Mouse (Mus musculus): ENCODE results near the gene Tmem163.

Tmem163 gene

DNA sequence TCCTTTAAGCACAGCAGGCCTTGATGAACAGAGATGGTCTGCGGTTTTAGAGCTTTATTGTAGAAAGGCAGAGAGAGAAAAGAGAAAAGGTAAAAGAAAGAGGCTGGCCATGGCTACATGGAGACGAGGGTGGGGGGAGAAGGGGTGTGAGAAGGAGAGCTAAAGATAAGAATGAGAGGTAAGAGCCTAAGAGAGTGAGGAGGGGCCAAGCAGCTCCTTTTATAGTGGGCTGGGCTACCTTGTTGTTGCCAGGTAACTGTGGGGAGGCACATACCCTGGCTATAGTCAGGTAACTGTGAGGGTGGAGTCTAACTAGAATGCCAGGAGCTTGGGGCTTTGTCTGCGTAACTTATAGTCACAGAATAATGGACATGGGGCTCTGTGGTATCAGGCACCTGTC lies 110.7 kb downstream of the Tmem163 start:
- no peak for DNase-seq (ENCODE audit: low read depth, low spot score)

GRCm38 (mm10) chr1:127556486-127556845 lies 122.9 kb downstream of the Tmem163 start:
- DNase-seq (ENCODE audit: low read depth, low spot score): no peak

DNA sequence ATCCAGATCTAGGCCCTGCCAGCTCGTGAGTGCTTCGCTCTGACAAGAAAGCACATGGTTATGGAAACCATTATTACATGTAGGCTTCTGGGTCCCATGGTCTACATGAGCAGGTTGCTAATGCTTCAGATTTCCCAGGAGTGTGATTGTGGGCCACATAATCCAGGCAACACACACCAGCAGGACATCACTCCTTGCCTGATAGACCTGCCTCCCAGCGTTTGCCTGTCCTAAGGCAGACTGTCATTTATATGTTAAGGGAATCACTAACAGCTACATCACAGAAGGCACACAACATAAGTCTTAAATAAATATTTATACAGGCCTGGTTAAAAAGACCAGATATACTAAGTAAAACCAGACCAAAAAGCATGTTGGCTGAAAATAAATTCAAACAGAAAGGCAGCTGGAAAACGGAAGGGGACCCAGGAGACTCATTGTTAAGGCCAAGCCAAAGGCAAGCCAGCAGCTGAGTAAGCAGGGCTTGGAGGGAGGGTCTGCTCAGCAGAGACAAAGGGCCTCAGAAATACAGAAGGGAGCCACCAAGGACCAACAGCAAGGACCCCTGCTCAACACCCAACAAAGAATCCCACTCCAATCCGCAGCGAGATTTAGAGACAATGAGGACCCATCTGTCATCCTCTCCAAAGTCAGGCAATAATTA lies 123.4 kb downstream of the Tmem163 start:
- no peak for DNase-seq (ENCODE audit: low read depth, low spot score)

- no peak for DNase-seq (ENCODE audit: low read depth, low spot score)
Observed at GRCm38 (mm10) chr1:127548078-127548477, 131.3 kb downstream of the Tmem163 start.

- DNase-seq (ENCODE audit: low read depth, low spot score): no peak
Observed at GRCm38 (mm10) chr1:127542756-127543155, 136.6 kb downstream of the Tmem163 start.

DNA sequence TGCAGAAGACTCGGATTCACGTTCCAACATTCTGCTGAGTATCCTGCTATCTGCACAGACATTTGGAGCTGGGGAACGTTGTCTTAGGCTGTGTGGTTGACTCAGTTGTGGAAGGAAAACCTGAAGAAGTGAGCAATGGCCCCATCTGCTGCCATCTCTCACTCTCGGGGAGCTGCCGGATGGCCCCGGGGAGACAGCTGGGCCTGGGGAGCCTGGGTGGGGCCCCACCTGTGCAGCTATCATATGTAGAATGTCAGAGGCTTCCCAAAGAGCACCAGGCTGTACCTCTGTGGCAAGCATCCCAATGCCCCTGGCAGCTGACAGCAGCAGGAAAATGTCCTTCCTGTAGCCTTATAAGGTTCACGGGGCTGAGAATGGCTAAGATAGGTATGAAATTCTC lies 137.4 kb downstream of the Tmem163 start:
- peak; percentile 33 for DNase-seq (ENCODE audit: low read depth, low spot score)

DNA sequence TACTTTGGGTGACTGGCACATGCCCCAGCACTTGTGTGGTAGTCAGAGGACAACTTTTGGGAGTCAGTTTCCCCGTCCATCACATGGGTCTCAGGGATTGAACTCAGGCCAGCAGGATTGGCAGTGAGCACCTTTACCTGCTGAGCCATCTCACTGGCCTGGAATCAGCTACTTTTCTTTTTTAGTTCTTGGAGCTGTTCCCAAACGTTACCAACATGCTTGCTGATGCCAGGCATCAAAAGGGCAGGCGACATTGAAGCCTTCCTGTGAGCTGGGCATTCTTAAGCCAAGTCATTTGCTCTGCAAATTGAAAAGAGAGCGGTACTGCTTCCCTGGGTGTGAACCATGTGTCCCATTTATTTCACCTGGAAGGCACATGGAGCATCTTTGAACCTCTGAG lies 137.8 kb downstream of the Tmem163 start:
- DNase-seq (ENCODE audit: low read depth, low spot score): no peak

DNA sequence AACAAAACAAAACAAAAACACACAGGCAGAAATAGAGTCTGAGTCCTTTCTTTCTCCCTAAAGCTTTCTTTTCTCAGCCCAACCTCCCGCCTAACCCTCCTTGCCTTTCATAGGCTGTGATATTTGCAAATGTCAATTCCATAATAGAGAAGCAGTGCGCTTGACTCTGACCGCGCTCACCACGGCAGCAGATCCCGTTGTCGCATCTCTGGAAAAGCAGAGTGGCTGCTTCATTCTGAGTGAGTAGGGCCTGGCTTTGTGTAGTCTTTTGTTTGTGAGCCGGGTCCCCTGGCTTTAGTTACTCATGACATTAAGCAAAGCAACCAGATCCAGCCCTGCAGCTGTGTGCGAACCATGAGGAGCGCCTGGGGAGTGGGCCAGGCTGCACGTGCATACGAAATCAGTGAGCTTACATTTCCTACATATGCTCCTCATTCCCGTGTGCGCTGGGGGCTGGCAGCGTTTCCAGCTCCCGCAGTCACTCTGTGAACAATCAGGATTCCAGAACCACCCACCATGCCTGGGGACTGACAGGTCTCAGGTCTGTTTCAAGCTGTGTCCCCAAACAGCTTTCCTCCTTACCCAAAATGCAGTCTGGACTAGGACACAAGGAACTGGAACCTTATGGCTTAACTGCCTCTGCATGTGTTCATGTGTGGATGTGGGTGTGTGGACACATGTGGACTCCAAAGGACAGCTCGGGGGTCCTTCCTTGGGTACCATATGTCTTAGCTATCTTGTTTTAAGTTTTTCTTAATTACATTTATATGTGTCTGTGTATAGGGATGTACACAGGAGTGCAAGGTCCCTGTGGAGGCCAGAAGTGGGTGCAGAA lies 141.9 kb downstream of the Tmem163 start:
- DNase-seq (ENCODE audit: low read depth, low spot score): peak; percentile 19

GRCm38 (mm10) chr1:127536448-127536847 lies 142.9 kb downstream of the Tmem163 start:
- DNase-seq (ENCODE audit: low read depth, low spot score): no peak

DNA sequence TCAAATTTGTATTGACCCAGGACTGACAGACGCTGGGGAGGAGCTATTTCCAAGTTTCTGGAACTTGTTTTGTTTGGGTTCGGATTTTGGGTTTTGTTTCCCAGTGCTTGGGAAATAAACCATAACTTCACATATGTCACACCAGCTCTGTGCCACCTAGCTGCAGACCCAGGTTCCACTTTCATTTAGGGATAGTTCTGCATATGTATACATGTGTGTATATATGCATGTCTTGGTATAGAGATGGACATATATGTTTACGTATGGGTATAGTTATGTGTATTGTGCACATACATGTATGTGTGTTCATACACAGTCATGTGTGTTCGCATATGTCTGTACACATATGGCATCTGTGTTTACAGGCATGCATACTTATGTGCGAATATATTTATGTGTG lies 147.6 kb downstream of the Tmem163 start:
- no peak for DNase-seq (ENCODE audit: low read depth, low spot score)

- peak; percentile 22 for DNase-seq (ENCODE audit: low read depth, low spot score)
Observed at GRCm38 (mm10) chr1:127530849-127531580, 148.3 kb downstream of the Tmem163 start.

DNA sequence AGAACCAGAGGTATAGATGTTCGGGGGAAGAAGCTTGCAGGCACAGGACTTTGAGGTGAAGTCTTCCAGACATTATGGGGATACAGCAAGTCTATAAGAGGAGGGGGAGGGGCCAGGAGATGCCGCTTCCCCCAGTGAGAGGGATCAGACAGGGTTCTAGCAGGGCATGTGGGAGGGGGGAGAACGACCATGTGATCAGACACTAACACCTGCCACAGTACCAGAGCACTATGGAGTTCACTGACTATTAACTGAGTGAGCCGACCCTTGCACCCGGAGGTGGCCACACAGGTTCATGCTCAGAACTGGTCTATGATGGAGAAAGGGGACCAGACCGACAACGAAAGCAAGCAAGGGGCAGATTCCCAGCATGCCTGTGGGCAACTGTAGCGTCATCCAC lies 156.0 kb downstream of the Tmem163 start:
- DNase-seq (ENCODE audit: low read depth, low spot score): no peak

GRCm38 (mm10) chr1:127514888-127515287 lies 164.5 kb downstream of the Tmem163 start:
- DNase-seq (ENCODE audit: low read depth, low spot score): no peak

GRCm38 (mm10) chr1:127514479-127514878 lies 164.9 kb downstream of the Tmem163 start:
- DNase-seq (ENCODE audit: low read depth, low spot score): no peak

GRCm38 (mm10) chr1:127513664-127514063 lies 165.7 kb downstream of the Tmem163 start:
- DNase-seq (ENCODE audit: low read depth, low spot score): no peak

DNA sequence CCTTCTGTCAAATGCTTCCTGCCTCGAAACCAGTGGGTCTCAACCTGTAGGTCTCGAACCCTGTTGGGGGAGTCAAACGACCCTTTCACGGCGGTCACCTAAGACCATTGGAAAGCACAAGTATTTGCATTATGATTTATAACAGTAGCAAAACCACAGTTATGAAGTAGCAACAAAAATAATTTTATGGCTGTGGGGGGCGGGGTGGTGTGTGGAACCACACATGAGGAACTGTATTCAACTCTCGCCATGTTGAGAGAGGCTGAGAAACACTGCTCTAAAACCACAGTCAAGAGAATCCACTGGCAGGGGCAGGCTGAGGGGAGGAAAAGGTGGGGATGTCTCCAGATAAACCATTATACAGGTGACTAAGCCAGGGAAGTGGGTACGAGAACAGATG lies 166.2 kb downstream of the Tmem163 start:
- no peak for DNase-seq (ENCODE audit: low read depth, low spot score)

DNA sequence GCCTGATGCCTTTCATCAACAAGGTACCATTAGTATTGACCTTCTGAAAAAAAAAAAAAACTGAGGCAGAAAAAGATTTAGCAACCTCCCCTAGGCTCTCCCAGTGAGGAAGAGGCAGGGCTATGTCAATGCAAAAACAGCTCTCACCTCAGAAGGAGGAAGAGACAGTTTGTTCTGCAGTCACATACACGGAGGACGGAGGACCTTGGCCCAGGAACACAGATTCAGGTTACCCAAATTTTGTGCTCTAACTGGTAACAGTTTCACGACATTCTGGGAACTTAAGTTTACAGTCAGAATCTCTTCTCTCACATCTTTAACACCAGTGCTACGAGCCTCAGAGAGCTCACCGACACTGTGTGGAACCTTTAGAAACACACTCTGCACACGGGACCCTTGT lies 166.6 kb downstream of the Tmem163 start:
- no peak for DNase-seq (ENCODE audit: low read depth, low spot score)

DNA sequence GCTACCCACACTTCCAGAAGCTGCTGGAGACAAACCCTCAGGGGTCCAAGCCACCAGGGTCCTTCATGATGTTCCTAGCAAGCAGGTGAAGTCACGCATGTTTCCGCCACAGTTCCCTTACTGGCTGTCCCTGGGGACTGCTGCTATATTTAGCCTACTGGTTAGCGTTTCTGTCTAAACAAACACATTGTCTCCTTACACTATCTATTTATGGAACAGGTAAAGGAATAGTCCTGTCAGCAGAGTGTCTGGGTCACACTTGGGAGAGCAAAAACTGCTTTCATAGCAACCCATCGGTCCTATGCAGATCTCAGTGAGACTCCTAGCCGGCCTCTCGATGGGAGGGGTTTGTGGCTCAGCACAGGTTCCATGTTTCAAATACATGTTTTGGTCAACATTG lies 168.0 kb downstream of the Tmem163 start:
- no peak for DNase-seq (ENCODE audit: low read depth, low spot score)

GRCm38 (mm10) chr1:127508921-127509320 lies 170.4 kb downstream of the Tmem163 start:
- no peak for DNase-seq (ENCODE audit: low read depth, low spot score)

DNA sequence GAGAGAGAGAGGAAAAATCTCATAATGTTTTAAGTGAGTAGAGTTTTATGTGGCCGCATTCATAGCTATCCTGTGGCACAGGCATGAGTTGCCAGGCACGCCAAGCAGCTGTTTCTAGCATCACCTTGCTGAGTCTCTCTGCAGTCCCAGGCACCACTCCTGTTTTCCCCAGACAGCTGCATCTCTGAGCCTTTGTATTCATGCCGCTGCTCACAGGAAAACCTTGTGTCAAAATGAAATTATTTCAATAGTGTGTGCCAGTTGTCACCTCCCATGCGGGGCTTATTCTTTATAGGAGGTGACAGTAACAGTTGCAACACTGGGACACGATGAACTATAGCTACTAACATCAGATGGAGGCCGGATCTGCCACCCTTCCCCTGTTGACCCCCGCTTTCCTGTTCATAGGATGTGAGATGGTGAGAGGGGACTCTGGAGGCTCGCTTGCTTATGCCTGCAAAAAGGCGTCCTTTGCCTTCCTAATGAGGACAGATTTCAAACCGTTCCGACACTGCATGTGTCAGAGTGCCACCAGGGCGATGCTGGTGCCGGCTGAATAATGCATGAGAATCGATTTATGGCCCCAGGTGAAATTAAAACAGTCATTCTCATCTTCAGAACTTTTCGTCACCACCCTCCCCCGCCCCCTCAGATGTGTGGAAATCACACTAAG lies 171.1 kb downstream of the Tmem163 start:
- DNase-seq (ENCODE audit: low read depth, low spot score): no peak

GRCm38 (mm10) chr1:127507042-127507650 lies 172.2 kb downstream of the Tmem163 start:
- no peak for DNase-seq (ENCODE audit: low read depth, low spot score)

DNA sequence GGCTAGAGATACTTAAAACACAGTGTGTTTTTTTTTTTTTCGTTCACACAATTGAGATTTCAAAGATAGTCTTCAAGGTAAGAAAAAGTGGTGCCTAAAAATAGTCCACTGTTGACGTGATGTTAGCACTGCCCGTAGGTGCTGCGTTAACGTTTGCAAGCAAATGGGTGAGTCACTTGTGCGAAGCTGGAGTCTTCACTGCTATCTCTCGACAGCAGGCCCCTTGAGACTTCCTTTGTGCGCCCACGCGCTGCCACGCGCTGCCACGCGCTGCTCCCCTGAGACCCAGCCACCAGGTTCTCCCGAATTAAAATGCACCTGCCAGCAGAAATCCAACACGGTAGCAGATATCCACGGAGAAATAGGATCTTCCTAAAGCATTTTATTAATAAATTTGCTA lies 178.6 kb downstream of the Tmem163 start:
- DNase-seq (ENCODE audit: low read depth, low spot score): peak; percentile 44
